Mouse (Mus musculus) heart, postnatal 4 days (tissue): ENCODE measurements around the gene Musk. TPM values are rescaled to one million over a fixed set of nuclear protein-coding genes. Genes with fewer than 3 reads are reported as not detected.
"Not testable (repeated sequence)": the region's sequence is repeated elsewhere in the genome, so short reads cannot be mapped to it uniquely, and the experiment has no call there.

Source experiments
- DNase-seq: peaks from one replicate; pipeline ENCODE4 v3.0.0; 2021
- total RNA-seq, 2 experiments: library from RNA; stranded (reverse); gene quantifications; 2 replicates each; pipeline ENCODE4 v1.2.3; 2021

The Musk gene
- total RNA-seq = under 1 TPM; 0.38 to 0.47 TPM

DNA sequence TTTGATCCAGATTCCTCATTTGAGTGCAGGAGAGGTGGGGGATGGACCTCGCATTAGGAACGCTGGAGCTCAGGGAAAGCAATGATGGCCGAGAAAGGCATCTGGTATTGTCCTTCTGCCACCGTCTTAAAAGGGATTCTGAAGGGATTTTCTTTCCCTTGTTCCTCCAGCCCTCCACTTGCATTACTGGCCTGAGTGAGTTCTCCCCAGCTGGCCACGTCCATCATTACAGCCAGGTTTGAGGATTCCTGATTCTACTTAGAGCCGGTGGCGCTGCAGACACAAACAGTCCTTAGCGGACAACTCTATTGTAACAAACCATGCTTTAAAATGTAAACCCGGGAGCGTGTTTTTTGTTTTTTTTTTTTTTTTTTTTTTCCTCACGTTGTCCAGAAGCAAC is at the start of gene Musk:
Gene Musk (plus strand): TSS at position 274 of the 400 bp plus-strand sequence.
- DNase-seq = no peak

DNA sequence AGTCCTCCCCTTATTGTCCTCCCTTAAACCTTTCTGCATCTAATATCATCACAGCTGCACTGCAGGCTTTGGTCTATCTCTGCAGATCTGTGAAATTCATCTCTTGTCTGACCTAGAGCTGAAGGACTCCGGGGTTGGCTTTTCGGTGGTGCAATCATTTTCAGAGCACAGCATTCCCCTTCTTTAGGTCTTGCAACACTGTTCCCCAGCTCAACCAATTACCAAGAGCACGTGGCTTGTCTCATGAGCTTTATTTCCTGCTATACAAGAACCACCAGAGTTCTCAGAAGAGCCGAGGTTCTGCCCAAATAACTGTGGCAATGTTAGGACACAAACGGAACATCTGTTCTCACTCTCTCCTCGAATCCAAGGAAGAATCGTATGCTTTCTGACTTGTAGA is 45.3 kb upstream of the Musk start:
- no peak for DNase-seq

DNA sequence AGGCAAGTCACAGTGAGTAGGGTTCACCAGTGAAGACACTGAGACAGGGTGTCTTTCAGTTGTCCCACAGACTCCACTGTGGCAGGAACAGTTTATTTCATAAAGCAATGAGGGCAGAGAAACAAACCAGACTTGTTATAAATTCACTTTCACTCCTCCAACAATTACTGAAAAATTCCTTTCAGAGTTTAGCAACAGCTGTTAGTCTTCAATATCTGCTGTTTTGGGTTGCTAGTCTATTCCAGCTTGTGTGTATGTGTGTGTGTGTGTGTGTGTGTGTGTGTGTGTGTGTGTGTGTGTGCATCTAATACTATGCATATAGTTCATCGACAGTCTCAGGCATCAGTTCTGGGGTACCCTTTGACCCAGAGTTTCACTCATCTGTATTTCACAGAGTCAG is 40.2 kb upstream of the Musk start:
- DNase-seq = no peak

DNA sequence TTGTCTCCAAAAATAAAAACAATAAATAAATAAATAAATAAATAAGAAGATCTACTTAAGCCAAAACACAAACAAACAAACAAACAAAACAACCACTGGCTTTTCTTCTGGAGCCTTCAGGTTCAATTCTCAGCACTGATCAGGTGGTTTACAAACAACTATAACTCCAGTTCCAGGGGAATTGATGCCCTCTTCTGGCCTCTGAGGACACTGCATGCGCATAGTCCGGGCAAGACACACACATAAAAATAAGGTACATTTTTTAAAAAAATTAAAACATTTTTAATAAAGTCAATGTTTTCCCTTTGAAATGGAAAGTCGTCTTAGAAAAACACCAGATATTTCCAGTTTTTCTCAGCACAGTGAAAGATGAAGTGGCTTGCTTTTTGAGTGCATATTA is 33.4 kb upstream of the Musk start:
- DNase-seq = no peak

DNA sequence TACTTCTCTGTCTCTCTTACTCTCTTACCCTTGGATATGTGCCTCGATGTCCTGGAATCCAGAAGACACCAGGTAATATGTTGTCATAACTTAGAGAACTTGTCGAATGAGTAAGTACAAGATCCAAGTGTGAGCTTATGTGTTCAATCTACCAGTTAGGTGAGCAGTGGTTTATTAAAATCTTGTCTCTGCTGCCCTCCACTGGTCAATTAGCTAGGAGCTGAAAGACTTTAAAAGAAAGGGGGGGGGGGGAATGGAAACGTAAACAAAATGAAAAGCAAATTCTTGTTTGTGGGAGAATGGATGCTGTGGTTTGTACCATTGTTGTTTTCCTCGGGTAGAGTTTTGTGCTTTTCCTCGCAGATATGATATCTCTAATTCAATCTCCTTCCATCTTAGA is 32.4 kb upstream of the Musk start:
- DNase-seq = peak; percentile 64

DNA sequence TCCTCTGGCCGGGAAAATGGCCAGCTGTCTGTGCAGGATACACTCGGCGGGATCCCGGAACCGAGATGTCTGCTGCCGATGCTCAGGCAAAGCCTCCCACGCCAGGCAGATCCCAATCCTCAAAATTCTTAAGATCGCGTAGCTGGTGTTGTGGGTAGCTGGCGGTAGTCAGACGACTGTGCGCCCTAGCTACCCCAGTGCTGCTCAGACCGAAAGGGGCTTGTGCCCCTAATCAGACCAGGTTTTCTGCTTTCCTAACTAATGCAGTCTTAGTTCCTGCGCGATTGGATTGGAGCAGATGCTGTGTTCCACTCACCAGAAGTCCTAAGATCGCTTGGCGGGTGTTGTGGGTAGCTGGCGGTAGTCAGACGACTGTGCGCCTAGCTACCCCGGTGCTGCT is 25.0 kb upstream of the Musk start:
- not testable (repeated sequence) for DNase-seq

DNA sequence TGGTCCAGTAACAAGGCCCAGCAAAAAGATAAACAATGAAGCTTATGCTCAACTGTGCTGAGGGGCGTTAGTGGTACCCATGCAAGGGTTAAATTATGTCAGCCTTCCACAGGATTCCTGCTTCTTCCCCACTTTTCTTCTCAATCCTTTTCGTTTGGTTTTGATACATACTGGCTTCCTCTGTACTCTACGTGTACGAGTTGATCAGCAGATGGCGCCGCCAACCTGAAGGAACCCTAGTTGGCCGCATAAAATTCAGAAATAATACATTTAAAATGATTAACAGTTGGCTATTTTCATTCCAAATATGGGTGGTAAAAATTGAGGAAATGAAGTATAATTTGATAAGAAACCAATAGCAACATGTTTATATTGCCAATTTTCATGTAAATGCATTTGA is 19.5 kb upstream of the Musk start:
- peak; percentile 55 for DNase-seq

DNA sequence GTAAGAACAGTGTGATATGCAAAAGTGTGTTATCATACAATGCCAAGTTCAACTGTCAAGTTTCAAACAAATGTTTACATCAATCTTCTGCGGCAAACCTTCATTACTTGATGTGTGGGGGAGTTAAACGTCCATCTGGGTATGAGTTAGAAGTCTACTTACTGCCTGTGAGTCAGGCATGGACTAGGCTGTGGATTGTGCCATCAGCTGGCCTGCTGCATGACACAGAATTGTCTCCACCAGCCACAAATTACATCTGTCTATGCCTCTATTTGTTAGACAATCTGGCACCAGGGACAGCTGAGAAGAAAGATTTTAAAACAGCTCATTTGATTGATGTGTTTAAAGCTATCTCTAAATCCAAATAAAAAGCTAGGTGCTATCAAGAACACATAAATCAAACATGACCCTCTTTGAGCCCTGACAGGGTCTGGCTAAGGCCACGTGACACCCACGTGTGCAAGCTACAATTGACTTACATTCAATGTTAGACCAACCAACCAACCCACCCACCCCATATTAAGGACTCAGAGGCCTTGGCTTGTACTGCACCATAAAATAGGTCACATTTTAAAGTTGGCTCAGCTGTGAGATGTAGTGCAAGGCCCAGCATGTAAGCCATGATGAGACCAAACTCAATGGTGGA is 16.7 kb upstream of the Musk start:
- DNase-seq = no peak

DNA sequence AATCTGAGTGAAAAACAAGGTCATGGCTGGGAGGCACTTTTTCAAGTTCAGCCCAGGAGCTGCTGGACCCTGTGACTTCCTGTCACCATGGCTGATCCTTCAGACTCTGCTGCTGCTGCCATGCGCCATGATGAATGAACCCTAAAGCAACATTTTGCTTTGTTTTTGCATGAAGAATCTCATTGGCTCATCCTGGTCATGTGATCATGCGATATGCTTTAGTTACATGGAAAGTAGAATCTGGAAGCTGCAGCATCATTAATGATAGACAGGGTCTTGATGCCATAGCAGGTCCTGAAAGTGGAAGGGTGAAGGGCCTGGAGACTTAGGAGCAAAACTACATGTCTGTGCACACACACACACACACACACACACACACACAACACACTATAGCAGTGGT is 15.8 kb upstream of the Musk start:
- no peak for DNase-seq

DNA sequence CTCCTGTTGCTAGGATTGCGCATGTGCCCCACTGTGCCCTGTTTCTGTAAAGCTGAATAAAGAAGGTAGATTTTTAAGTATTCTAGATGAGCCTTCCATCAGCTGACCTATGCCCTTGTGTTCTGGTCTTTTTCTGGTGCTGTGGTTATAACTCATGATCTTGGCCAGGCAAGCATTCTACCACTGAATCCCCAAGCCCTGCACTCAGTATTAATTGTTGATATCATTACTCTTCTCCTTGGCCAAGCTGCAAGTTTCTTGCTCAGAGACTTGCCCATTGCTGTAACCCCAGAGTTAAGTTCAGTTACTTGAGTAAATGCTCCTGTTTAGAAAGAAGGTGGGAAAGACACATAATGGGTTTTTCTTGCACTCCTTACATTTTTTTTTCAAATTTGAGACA is 14.8 kb upstream of the Musk start:
- no peak for DNase-seq

DNA sequence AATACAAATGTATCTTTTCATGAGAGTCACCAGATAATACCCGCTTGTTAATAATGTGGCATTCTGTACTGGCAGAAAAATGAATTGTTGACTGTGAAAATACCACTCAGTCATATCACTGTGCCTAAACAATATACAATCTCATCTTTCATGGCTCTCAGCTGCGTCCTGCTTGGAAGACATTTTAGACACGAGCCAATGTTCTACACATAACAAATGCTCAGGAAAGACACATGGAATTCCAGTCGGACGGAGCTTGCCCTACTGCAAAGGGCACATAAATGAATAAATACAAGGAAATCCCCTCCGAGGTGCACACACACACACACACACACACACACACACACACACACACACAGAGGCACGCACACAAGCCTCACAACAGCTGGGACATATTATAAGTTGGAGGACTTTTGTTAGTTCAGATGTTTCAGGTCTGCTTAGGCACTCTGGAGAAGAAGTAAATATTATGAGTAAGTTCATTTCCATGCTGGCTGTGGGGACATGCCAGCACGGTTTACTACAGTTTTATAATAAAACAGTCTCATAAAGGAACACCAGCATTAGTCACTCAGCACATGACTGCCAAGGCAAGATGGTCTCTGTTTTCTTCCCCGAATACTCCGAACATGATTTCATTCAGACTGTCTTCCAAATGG is 14.1 kb upstream of the Musk start:
- no peak for DNase-seq

DNA sequence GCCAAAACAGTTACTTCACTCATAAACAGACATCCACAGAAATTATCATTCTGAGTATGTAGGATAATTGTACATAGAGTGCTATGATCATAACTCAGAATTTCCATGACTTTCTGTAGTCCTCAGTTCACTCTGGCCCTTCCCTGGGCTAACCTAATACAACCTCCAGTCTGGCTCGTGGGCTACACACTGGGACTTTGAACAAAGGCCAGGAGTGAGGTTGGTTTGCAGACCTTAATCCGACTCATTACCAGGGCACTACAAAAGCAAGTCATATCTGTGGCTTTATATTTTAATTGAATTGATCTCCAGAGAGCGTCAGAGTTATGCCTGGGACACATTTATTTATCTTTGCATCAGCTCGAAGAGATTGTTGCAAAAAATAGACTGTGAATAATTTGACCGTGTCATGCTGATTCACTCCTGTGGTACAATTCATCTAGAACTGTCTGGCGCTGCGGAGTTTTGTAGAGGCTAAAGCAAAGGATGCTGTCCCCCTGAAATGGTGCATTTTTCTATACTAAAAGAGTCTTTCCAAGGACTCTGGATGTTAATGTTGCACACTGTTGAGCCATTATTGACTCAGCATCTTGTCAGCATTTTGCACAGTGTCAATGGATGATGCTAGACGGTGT is 10.4 kb upstream of the Musk start:
- no peak for DNase-seq

DNA sequence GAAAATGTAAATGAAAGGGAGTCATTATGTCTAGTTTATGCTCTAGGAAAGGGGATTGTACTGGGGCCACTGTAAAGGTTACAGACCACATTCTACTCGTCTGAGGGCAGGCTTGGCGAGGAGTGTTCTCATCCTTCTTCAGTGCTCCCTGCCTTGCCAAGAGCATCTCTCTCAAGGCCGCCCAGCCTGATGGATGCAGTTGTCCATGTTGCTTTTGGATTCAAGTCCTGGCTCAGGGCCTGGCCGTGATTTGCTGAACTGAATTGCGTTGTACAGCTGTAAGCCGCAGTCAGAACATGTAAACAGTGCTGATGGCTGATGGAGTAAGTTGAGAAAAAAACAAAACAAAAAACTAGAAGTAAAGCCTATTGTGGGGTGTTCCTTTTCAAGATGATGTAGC is 7.4 kb upstream of the Musk start:
- peak; percentile 69 for DNase-seq

DNA sequence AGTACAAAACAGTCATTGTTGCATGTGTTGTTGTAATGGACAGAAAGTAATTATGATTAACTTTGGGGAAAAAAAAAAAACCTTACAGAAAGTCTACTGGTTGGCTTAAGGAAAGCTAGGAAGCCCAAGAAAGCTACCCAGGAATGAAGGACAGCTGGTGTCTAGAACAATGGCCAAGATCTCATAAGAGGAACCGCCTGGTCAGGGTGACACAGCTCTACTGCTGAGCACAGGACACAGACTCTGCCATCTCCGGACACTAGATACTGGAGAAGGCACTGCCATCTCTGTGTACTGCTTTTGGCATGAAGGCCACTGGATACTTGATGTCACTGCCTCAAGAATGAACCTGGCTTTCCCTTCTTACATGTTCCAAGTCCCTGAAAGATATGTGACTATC is 5.6 kb upstream of the Musk start:
- DNase-seq = no peak

DNA sequence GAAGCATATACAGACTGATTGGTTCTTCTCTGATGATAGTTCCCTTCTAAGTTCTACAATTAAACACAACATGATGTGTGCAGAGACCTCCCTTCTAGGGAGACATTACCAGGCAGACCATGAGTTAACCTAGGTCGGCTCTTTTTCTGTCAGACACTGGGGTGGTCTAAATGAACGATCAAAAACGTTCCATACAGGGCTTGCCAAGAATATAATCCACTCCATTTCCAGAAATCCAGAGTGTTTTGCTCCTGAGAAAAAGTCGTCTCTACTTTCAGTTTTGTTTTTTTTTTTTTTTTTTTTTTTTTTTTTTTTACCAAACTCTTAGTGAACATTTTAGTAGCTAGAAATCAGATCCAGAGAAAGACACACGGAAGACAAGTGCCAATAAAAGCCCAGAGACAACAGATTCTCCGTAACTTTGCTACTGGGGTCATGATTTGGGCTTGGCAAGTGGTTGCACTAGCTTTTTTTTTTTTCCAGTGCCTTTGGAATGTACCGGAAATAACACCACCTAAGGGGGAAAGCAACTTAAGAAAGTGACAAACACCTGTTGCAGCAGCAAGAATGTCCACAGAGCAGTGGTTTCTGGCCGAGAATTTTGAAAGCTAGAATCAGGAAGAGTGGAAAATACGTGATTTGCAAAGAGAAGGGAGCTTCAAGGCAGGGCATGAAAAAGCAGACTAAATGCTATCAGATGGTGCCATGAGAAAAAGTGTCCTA is 769 bp downstream of the Musk start:
- DNase-seq = no peak

DNA sequence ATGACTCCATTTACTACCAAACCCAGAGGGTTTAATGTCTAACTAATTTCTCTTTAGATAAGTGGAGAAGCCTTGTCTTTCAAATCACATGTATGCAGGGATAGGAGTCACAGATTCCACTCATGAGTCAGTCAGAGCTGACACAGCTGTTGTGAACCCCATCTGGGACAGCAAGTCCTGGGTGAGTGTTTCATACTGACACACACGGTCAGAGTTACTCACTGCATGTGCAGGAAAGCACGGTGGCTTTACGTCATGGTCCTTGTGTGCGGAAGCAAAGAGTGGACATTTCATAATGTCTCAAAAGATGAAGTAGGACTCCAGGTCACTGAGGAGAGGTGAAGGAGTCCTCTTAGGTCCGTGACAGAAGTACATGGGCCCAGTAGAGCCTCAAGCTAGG is 3.0 kb downstream of the Musk start:
- DNase-seq = peak; percentile 22

DNA sequence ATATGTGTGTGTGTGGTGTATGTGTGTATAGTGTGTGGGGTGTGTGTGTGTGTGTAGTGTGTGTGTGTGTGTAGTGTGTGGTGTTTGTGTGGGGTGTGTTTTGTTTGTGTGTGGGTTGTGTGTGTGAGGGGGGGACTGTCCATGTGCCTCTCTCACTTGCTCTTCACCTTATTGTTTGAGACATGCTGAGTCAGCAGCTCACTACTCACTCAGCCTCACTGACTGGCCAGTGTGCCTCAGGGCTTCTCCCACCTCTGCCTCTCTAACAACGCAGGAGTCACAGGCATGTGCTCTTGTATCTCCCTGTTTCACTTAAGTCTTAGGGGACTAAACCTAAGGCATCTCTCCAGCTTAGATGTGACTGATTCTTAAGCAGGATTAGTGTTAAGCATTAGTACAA is 6.1 kb downstream of the Musk start:
- no peak for DNase-seq

DNA sequence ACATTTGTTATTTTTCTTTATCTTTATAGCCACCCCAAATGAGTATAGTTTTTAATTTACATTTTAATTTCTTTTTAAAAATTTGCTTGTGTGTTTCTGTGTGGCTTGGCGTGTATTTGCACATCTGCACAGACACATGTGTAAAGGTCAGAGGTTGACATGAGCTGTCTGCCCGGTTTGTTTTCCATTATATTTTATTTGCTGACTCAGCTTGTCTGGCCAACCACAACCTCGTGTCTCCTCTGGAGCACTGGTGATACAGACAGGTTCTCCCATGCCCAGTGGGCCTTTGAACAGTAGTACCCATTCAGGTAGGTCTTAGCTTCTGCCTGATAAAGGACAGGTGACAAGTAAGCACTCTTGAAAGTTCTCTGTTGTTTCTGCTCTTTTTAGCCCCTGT is 7.3 kb downstream of the Musk start:
- DNase-seq = no peak

DNA sequence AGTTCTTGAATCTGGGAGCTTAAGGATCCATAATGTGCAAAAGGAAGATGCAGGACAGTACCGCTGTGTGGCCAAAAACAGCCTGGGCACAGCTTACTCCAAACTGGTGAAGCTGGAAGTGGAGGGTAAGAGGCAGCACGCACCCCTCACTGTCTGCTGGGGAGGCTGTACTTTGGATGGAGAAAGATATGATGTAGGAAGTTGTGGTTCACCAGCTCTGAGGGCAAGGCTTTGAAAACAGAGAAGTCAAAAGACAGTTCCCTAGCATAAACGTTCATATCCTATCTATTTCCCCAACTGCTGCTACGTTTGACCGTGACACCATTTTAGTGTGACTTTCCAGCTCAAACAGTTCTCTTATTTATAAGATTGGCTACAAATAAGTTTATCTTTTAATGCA is 18.1 kb downstream of the Musk start:
- no peak for DNase-seq

DNA sequence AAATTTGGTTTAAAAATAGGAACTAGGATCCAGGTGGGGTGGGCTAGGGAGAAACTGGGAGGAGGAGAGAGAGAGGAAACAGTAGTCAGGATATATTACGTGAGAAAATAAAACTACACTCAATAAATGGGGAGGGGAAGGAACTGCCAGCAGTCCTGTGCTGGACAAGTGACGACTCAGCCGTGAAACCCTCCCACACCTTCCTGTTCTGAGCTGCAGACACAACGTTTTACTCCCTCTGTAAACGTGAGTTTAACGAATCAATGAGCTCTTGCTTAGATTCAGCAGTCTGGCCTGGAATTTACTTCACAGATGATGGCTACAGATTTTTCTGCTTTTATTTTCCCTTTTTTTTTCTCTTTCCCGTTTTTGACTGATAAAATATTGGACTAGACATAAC is 18.8 kb downstream of the Musk start:
- no peak for DNase-seq

DNA sequence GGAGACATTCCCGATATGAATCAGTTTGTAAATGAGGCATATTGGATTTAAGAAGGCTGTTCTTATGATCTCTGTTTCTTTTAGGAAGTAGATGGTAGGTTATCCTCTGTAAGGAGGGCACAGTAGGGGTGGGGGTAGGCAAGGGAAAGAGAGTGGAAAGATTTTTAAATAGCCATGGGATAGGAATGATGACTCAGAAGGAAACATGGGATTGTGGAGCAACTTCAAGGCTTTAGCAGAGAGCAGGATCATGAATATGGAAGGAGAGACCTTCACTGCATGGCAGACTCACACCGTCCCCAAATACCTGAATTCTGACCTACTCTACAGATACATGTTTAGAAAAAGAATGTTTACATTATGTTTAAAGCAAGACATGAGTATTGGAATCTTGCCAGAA is 21.7 kb downstream of the Musk start:
- no peak for DNase-seq

DNA sequence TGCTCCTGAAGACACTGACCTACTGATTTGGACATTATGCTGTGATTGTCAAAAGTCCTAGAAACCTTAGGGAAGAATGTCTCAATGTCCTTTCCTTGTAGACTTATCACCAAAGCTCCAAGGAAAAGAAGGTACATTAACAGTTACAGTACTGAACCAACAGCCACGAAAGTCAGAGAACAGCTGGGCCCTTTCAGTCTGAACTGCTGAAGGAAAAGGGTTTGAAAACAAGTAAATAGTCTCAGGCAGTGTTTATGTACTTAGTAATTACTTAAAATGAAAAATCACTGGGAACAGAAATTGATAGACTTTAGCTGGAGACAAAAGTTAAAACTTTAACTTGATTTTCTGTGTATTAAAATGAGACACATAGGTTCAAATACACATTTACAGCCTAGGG is 27.6 kb downstream of the Musk start:
- DNase-seq = no peak

DNA sequence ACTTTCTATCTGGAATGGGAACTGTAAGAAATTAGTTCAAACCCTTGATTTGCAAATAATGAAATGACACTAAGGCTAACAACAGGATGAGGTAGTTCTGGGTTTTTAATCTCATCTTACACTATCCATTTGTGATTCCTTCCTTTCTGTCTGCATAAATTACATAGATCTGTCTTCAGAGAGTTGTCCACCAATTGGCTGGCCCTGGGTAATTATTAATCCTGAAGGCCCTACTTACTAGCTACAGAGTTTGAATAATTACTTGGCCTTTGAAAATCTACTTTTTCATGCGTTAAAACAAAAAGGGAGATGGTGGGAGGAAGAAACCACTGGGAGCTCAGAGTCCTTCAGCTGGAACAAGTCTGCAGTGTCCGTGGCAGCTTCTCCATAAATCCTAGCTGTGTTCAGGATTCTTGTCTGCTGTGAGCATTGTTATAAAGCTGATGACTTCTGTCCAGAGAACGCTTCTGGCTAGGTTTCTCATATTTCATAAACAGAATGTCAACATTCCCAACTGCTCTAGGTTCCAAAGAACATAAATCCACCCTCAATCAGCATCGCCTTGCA is 29.3 kb downstream of the Musk start:
- no peak for DNase-seq
